Mouse (Mus musculus) hindbrain, embryonic 13.5 days (tissue): ENCODE results near the gene Srebf1. TPM values are rescaled to one million over a fixed set of nuclear protein-coding genes. Genes with fewer than 3 reads are reported as not detected.

Experiments
- ATAC-seq: fragments of 200-750 bp; cut with Nextera tagmentation; 2 replicates; pipeline ENCODE4 v1.8.0; 2017; ENCODE audit warnings: moderate TSS enrichment; ENCODE audit not compliant: low FRiP score
- H3K27ac ChIP-seq: fragments of 300-500 bp; sonication (generic); 2 replicates; pipeline ENCODE4 v1.5.1; 2015; ENCODE audit warnings: inconsistent platforms, mild to moderate bottlenecking, moderate library complexity
- H3K27me3 ChIP-seq: fragments of 300-500 bp; sonication (generic); 2 replicates; pipeline ENCODE4 v1.6.1; 2015; ENCODE audit warnings: mild to moderate bottlenecking, inconsistent platforms
- H3K36me3 ChIP-seq: fragments of 300-500 bp; sonication (generic); 2 replicates; pipeline ENCODE4 v1.6.1; 2015; ENCODE audit warnings: mild to moderate bottlenecking, inconsistent platforms
- H3K4me1 ChIP-seq: fragments of 300-500 bp; sonication (generic); replicated peaks from 2 replicates; pipeline ENCODE4 v1.6.1; 2015; ENCODE audit warnings: inconsistent platforms
- H3K4me2 ChIP-seq: fragments of 300-500 bp; sonication (generic); 2 replicates; pipeline ENCODE4 v1.6.1; 2015; ENCODE audit warnings: inconsistent platforms, mild to moderate bottlenecking, moderate library complexity
- H3K4me3 ChIP-seq: fragments of 300-500 bp; sonication (generic); 2 replicates; pipeline ENCODE4 v1.5.1; 2015; ENCODE audit warnings: mild to moderate bottlenecking, inconsistent platforms
- H3K9ac ChIP-seq: fragments of 300-500 bp; sonication (generic); 2 replicates; pipeline ENCODE4 v1.6.1; 2015; ENCODE audit warnings: mild to moderate bottlenecking, inconsistent platforms
- H3K9me3 ChIP-seq: fragments of 300-500 bp; sonication (generic); 2 replicates; pipeline ENCODE4 v1.6.1; 2016; ENCODE audit warnings: inconsistent platforms
- WGBS: fragments of 180-500 bp; shearing (Covaris S2); methylation state at CpG from one replicate; pipeline ENCODE4 v1.1.7; 2015; 5-methylcytosine and 5-hydroxymethylcytosine counted together
- polyA plus RNA-seq: library from polyadenylated mRNA; unstranded; fragments of >200 nt; fragmentation: Nextera tagmentation; extraction: Ambion mirVana; gene quantifications from 2 replicates; pipeline ENCODE4 v1.2.1, GENCODE M21; 2015

Gene Srebf1
- polyA plus RNA-seq, 1 experiment from 2014 or later: 43.9 TPM

GRCm38 (mm10) chr11:60185396-60186231 lies 36.8 kb downstream of the Srebf1 start:
- ATAC-seq: 0 out of 2 replicates have a peak, but pooled peaks have one; percentile 19
- WGBS: 69% methylated on average over 20 of the region's 20 CpGs
- Histone ChIP-seq H3K9ac (peak overlapping the region; percentile 66), H3K4me3 (no peak overlapping the region), H3K9me3 (no peaks in the 10 kb centered on the region), H3K4me2 (peak overlapping the region; percentile 29; the same call in 1 of the 2 replicates), H3K36me3 (peaks cover 56% of the 10 kb centered on the region), H3K4me1 (peaks cover 84% of the 10 kb centered on the region), H3K27ac (peak overlapping the region; percentile 94), H3K27me3 (no peaks in the 10 kb centered on the region)

- Histone ChIP-seq H3K36me3 (peaks cover 51% of the 10 kb centered on the region), H3K27ac (peak overlapping the region; percentile 94), H3K9me3 (no peaks in the 10 kb centered on the region), H3K27me3 (no peaks in the 10 kb centered on the region), H3K9ac (peak overlapping the region; percentile 66), H3K4me2 (peak overlapping the region; percentile 29), H3K4me3 (no peak overlapping the region), H3K4me1 (peaks cover 85% of the 10 kb centered on the region)
- peak; percentile 32 for ATAC-seq
- 35% methylated on average over 22 of the region's 22 CpGs for WGBS
These were observed 37.7 kb downstream of the Srebf1 start for GRCm38 (mm10) chr11:60184346-60185325.

GRCm38 (mm10) chr11:60182741-60183140 lies 39.6 kb downstream of the Srebf1 start:
- no peaks in the 10 kb centered on the region for H3K9me3 ChIP-seq
- H3K4me3 ChIP-seq: no peak overlapping the region
- no peaks in the 10 kb centered on the region for H3K27me3 ChIP-seq
- peak overlapping the region; percentile 23 for H3K4me2 ChIP-seq
- peak; percentile 47; the same call in 1 of the 2 replicates for ATAC-seq
- peak overlapping the region; percentile 66 for H3K9ac ChIP-seq
- peaks cover 32% of the 10 kb centered on the region for H3K36me3 ChIP-seq
- H3K4me1 ChIP-seq: peaks cover 93% of the 10 kb centered on the region
- WGBS: 38% methylated on average over 2 of the region's 2 CpGs
- H3K27ac ChIP-seq: peak overlapping the region; percentile 94

DNA sequence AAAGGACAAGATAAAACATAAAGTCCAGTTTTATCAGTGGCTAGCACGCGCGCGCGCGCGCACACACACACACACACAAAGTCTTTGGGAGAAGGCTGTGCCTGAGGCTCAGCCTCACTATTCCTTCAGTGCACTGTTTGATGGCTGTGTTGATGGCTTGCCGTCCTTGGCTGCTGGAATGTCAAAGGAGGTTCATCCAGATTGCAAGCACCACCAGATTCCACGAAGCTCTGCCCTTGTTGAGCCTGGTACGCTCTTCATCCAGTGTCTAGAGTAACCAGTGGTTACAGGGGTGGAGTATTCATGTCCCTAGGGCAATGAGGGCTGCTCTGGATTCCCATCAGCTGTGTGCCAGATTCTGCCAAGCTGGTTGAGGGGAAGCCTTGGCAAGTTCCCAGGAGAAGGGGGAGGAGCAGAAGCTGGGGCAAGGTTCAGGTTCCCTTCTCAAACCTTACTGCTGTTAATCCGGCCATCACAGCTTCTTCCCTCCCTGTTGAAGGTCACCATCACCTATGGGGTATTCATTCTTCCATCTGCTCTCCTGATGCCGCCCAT lies 40.2 kb downstream of the Srebf1 start:
- peak overlapping the region; percentile 66 for H3K9ac ChIP-seq

GRCm38 (mm10) chr11:60178506-60178905 lies 43.9 kb downstream of the Srebf1 start:
- peak overlapping the region; percentile 93; the same call in 1 of the 2 replicates for H3K9ac ChIP-seq
- peak overlapping the region; percentile 94 for H3K4me2 ChIP-seq
- peaks cover 91% of the 10 kb centered on the region for H3K4me1 ChIP-seq
- no peaks in the 10 kb centered on the region for H3K27me3 ChIP-seq
- no peak overlapping the region; the same call in 1 of the 2 replicates for H3K4me3 ChIP-seq
- peaks cover 8% of the 10 kb centered on the region; the same call in 1 of the 2 replicates for H3K36me3 ChIP-seq
- no peak for ATAC-seq
- H3K9me3 ChIP-seq: no peaks in the 10 kb centered on the region
- peak overlapping the region; percentile 100 for H3K27ac ChIP-seq

More for the DNA sequence above, 40.2 kb downstream of the Srebf1 start:
- Histone ChIP-seq H3K4me3 (no peak overlapping the region), H3K36me3 (peaks cover 27% of the 10 kb centered on the region), H3K27ac (peak overlapping the region; percentile 94), H3K4me2 (peak overlapping the region; percentile 23), H3K27me3 (no peaks in the 10 kb centered on the region), H3K9me3 (no peaks in the 10 kb centered on the region), H3K4me1 (peaks cover 99% of the 10 kb centered on the region)
- WGBS: 71% methylated on average over 12 of the region's 12 CpGs
- no peak for ATAC-seq

- Histone ChIP-seq H3K9me3 (no peaks in the 10 kb centered on the region), H3K27me3 (no peaks in the 10 kb centered on the region), H3K27ac (peak overlapping the region; percentile 100), H3K4me1 (peaks cover 91% of the 10 kb centered on the region), H3K4me2 (peak overlapping the region; percentile 94), H3K4me3 (peak overlapping the region; percentile 68), H3K36me3 (peaks cover 8% of the 10 kb centered on the region; the same call in 1 of the 2 replicates), H3K9ac (peak overlapping the region; percentile 93)
- 55% methylated on average over 6 of the region's 6 CpGs for WGBS
- no peak for ATAC-seq
These were observed 44.4 kb downstream of the Srebf1 start for GRCm38 (mm10) chr11:60178005-60178404.

GRCm38 (mm10) chr11:60176975-60177657 lies 45.3 kb downstream of the Srebf1 start:
- H3K9me3 ChIP-seq: no peaks in the 10 kb centered on the region
- H3K9ac ChIP-seq: peak overlapping the region; percentile 93
- H3K27me3 ChIP-seq: no peaks in the 10 kb centered on the region
- under 1% methylated on average over 42 of the region's 42 CpGs for WGBS
- H3K4me1 ChIP-seq: peaks cover 91% of the 10 kb centered on the region
- peak overlapping the region; percentile 68 for H3K4me3 ChIP-seq
- peak; percentile 61 for ATAC-seq
- peak overlapping the region; percentile 100 for H3K27ac ChIP-seq
- peak overlapping the region; percentile 94 for H3K4me2 ChIP-seq
- H3K36me3 ChIP-seq: peaks cover 8% of the 10 kb centered on the region; the same call in 1 of the 2 replicates

DNA sequence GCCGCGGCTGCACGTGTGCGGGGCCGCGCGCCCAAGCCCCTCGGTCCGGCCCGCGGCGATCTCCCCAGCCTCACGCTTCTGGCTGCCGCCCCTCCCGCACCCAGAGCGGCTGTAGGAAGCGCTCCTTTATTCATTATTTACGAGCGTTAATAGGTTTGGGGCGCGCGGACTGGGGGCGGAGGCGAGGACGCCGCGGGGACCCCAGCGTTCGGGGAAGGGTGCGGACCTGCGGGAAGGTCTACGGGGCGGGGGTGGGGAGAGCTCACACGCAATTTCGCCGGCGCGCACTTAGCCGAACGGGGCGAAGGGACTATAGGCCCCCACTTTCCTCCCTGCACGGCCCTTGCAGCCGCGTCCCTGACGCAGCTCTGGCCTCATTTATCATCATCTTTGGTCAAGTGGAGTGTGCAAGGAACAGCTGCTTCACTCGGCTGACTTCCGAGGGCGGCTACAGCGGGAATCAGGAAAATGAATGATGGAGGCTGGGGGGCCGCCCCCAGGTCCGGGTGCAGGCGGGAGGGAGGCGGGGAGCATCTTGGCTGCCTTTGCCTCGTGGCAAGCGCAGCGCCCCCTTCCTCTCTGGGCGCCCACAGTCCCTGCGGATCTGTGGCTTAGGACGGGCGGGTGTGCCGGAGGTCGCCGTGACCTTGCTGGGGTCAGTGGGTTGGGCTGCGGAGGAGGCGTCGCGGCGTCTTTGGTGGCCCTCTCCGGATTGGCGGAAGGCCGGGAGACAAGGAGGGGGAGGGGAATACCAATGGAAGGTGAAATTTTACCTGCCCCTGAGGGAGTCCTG lies 46.0 kb downstream of the Srebf1 start:
- ATAC-seq: peak; percentile 72
- Histone ChIP-seq H3K9ac (peak overlapping the region; percentile 93), H3K4me2 (peak overlapping the region; percentile 94), H3K4me3 (peak overlapping the region; percentile 68), H3K9me3 (no peaks in the 10 kb centered on the region), H3K27ac (peak overlapping the region; percentile 100), H3K36me3 (peaks cover 8% of the 10 kb centered on the region; the same call in 1 of the 2 replicates), H3K27me3 (no peaks in the 10 kb centered on the region), H3K4me1 (peaks cover 90% of the 10 kb centered on the region)
- under 1% methylated on average over 67 of the region's 71 CpGs for WGBS

- H3K4me1 ChIP-seq: peaks cover 88% of the 10 kb centered on the region
- peak overlapping the region; percentile 94 for H3K4me2 ChIP-seq
- peak overlapping the region; percentile 100 for H3K27ac ChIP-seq
- peak overlapping the region; percentile 93 for H3K9ac ChIP-seq
- H3K4me3 ChIP-seq: peak overlapping the region; percentile 68
- H3K9me3 ChIP-seq: no peaks in the 10 kb centered on the region
- no peaks in the 10 kb centered on the region for H3K27me3 ChIP-seq
- ATAC-seq: peak; percentile 58
- WGBS: under 1% methylated on average over 63 of the region's 66 CpGs
- peaks cover 8% of the 10 kb centered on the region; the same call in 1 of the 2 replicates for H3K36me3 ChIP-seq
These were observed 46.8 kb downstream of the Srebf1 start for GRCm38 (mm10) chr11:60175371-60176181.

DNA sequence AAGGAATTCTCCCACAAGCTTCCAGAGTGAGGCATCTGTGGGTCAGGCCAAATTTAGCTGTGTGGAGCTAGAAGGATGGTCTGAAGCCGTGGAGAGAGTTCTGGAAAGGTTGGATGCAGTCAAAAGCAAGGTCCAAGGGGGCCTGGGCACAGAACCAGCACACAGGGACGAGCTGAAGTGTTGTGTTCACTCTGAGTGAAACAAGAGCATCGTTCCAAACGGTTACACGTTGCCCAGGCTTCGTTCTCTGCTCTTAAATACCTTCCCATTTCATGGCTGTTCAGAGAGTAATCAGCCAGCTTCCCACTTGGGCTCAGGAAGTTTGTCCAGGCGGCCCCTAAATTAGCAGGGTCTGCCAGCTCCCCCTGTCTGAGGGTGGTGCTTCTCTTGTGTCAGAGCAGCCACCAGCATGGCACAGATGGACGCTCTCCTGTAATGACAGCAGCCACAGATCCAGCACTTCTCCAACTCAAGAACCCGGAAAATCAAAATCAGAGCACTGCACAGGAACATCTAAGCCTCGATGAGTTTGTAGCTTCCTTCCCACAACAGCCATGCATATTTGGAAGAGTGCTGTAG lies 48.7 kb downstream of the Srebf1 start:
- Histone ChIP-seq H3K36me3 (peaks cover 4% of the 10 kb centered on the region; the same call in 1 of the 2 replicates), H3K27ac (peak overlapping the region; percentile 55), H3K27me3 (no peaks in the 10 kb centered on the region), H3K4me2 (no peak overlapping the region), H3K4me1 (peaks cover 88% of the 10 kb centered on the region), H3K9me3 (no peaks in the 10 kb centered on the region), H3K9ac (no peak overlapping the region), H3K4me3 (no peak overlapping the region)
- ATAC-seq: no peak
- WGBS: 72% methylated on average over 10 of the region's 10 CpGs
